Mouse (Mus musculus): ENCODE measurements around the gene Wnt5b. TPM values are rescaled to one million over a fixed set of nuclear protein-coding genes. Genes with fewer than 3 reads are reported as not detected.

The Wnt5b gene
- total RNA-seq, 2 experiments from 2014 or later, result 6.3 to 6.8 TPM

GRCm38 (mm10) chr6:119416643-119417042 lies 127.5 kb downstream of the Wnt5b start:
- DNase-seq, result no peak

GRCm38 (mm10) chr6:119414262-119415043 lies 129.7 kb downstream of the Wnt5b start:
- no peak for DNase-seq

- no peak for DNase-seq
Measured at GRCm38 (mm10) chr6:119412588-119412987, 131.6 kb downstream of the Wnt5b start.

- no peak for DNase-seq
Measured at GRCm38 (mm10) chr6:119411511-119411910, 132.6 kb downstream of the Wnt5b start.

- peak; percentile 32 for DNase-seq
Measured at GRCm38 (mm10) chr6:119409766-119410165, 134.4 kb downstream of the Wnt5b start.

- DNase-seq, result no peak
Measured at GRCm38 (mm10) chr6:119408582-119408981, 135.6 kb downstream of the Wnt5b start.

- no peak for DNase-seq
Measured at GRCm38 (mm10) chr6:119407818-119408217, 136.3 kb downstream of the Wnt5b start.

GRCm38 (mm10) chr6:119406528-119406927 lies 137.6 kb downstream of the Wnt5b start:
- DNase-seq, result no peak

- no peak for DNase-seq
Measured at GRCm38 (mm10) chr6:119405310-119405709, 138.8 kb downstream of the Wnt5b start.

- DNase-seq, result no peak
Measured at GRCm38 (mm10) chr6:119404854-119405253, 139.3 kb downstream of the Wnt5b start.

- no peak for DNase-seq
Measured at GRCm38 (mm10) chr6:119402976-119403375, 141.2 kb downstream of the Wnt5b start.

GRCm38 (mm10) chr6:119401545-119402304 lies 142.4 kb downstream of the Wnt5b start:
- DNase-seq, result no peak

- DNase-seq, result no peak
Measured at GRCm38 (mm10) chr6:119400649-119401048, 143.5 kb downstream of the Wnt5b start.

- no peak for DNase-seq
Measured at GRCm38 (mm10) chr6:119399371-119399770, 144.8 kb downstream of the Wnt5b start.

GRCm38 (mm10) chr6:119396309-119396634 lies 147.9 kb downstream of the Wnt5b start:
- peak; percentile 77 for DNase-seq

GRCm38 (mm10) chr6:119395421-119396308 lies 148.5 kb downstream of the Wnt5b start:
- DNase-seq, result no peak

- DNase-seq, result no peak
Measured at GRCm38 (mm10) chr6:119392836-119393235, 151.3 kb downstream of the Wnt5b start.

GRCm38 (mm10) chr6:119390728-119391127 lies 153.4 kb downstream of the Wnt5b start:
- DNase-seq, result no peak

- no peak for DNase-seq
Measured at GRCm38 (mm10) chr6:119389089-119389488, 155.1 kb downstream of the Wnt5b start.

- peak; percentile 95 for DNase-seq
Measured at GRCm38 (mm10) chr6:119388650-119389012, 155.5 kb downstream of the Wnt5b start.

- peak; percentile 43 for DNase-seq
Measured at GRCm38 (mm10) chr6:119387801-119388649, 156.1 kb downstream of the Wnt5b start.

GRCm38 (mm10) chr6:119386821-119387220 lies 157.3 kb downstream of the Wnt5b start:
- no peak for DNase-seq
